ENCODE assay signal across 29 mouse cellular contexts in genomic region chr5:38618908-38619307, GRCm38 (mm10). TPM values are rescaled to one million over a fixed set of nuclear protein-coding genes. Genes with fewer than 3 reads are reported as not detected.
DNase-seq lines count a peak whose midpoint lies in the region; ATAC-seq lines count a peak whose summit lies in the region.
"Had no signal": no experiment of that assay in that cellular context is flagged by ENCODE, and none has a peak within 500 bp of the region (broad histone marks: within the 10 kb centered on the region; RNA-seq: fewer than 3 reads in every experiment).

No protein-coding gene starts in this region.

- ATAC-seq in hindbrain, embryonic 11.5 days (ENCODE audit: low FRiP score), result no peak
- ATAC-seq in hindbrain, embryonic 14.5 days (ENCODE audit: low FRiP score), result no peak
- ATAC-seq in forebrain, embryonic 12.5 days (ENCODE audit: low FRiP score), result no peak
- ATAC-seq: inflammation-experienced regulatory T-cells, adult 6 months; liver, embryonic 12.5 days had no signal

- 48% methylated on average over 3 of the region's 3 CpGs for WGBS in hindbrain, embryonic 11.5 days
- 75% methylated on average over 3 of the region's 3 CpGs for WGBS in hindbrain, embryonic 14.5 days
- WGBS in embryonic facial prominence, embryonic 10.5 days, result 32% methylated on average over 3 of the region's 3 CpGs
- 28% methylated on average over 3 of the region's 3 CpGs for WGBS in limb, embryonic 10.5 days
- WGBS in forebrain, embryonic 12.5 days, result 71% methylated on average over 3 of the region's 3 CpGs

- H3K4me3 ChIP-seq in hindbrain, embryonic 11.5 days (ENCODE audit: low read depth, low read length), result no peak overlapping the region
- H3K4me3 ChIP-seq in hindbrain, embryonic 14.5 days (replicated peaks; ENCODE audit: low read length), result no peak overlapping the region
- H3K4me3 ChIP-seq in embryonic facial prominence, embryonic 10.5 days, result no peak overlapping the region
- H3K4me3 ChIP-seq in limb, embryonic 10.5 days, result no peak overlapping the region
- H3K4me3 ChIP-seq in forebrain, embryonic 12.5 days (replicated peaks), result no peak overlapping the region
- H3K4me3 ChIP-seq: gastrocnemius, adult 2 months; heart, embryonic 13.5 days; hindbrain, embryonic 13.5 days; liver, embryonic 12.5 days; lung, embryonic 15.5 days; megakaryocyte, embryonic 14.5 days; neural tube, embryonic 12.5 days had no signal

- H3K27me3 ChIP-seq in hindbrain, embryonic 11.5 days (ENCODE audit: control insufficient read depth, insufficient read depth, low read length), result no peaks in the 10 kb centered on the region
- no peaks in the 10 kb centered on the region for H3K27me3 ChIP-seq in hindbrain, embryonic 14.5 days (ENCODE audit: control insufficient read depth, insufficient read depth, low read length)
- H3K27me3 ChIP-seq in embryonic facial prominence, embryonic 10.5 days (replicated peaks; ENCODE audit: low read depth, poor library complexity, severe bottlenecking), result 0 out of 2 replicates have a peak, but pooled peaks cover 3% of the 10 kb centered on the region
- no peaks in the 10 kb centered on the region for H3K27me3 ChIP-seq in limb, embryonic 10.5 days (ENCODE audit: low read depth, poor library complexity, severe bottlenecking)
- no peaks in the 10 kb centered on the region for H3K27me3 ChIP-seq in forebrain, embryonic 12.5 days
- H3K27me3 ChIP-seq: CH12.LX; heart, embryonic 13.5 days; hindbrain, embryonic 13.5 days; liver, embryonic 12.5 days; lung, embryonic 15.5 days; neural tube, embryonic 12.5 days had no signal

- DNase-seq in hindbrain, embryonic 11.5 days (ENCODE audit: low spot score), result peak; percentile 6
- no peak for DNase-seq in hindbrain, embryonic 14.5 days (ENCODE audit: low spot score)
- DNase-seq in embryonic facial prominence, embryonic 10.5 days (ENCODE audit: low spot score), result peak; percentile 46
- DNase-seq in limb, embryonic 10.5 days (ENCODE audit: low spot score), result peak; percentile 41
- DNase-seq in gastrocnemius, postnatal 14 days, result no peak
- no peak for DNase-seq in cerebellum, adult 11 months
- DNase-seq: adrenal gland, adult 8-10 months; B cell, adult 2 months; cerebellum, adult 8-10 months; cerebellum, postnatal 36 days; gastrocnemius, adult 2 months; heart, postnatal 14 days; kidney, adult 2 months; layer of hippocampus, adult 9-11 months; lung, postnatal 36 days; midbrain, embryonic 14.5 days; right cerebral cortex, postnatal 14 days; spleen, adult 18-20 months had no signal

- no peak overlapping the region for H3K4me2 ChIP-seq in hindbrain, embryonic 11.5 days (replicated peaks; ENCODE audit: low read depth, low read length)
- H3K4me2 ChIP-seq in hindbrain, embryonic 14.5 days (replicated peaks), result no peak overlapping the region
- H3K4me2 ChIP-seq in forebrain, embryonic 12.5 days, result no peak overlapping the region
- H3K4me2 ChIP-seq: heart, embryonic 13.5 days; hindbrain, embryonic 13.5 days; liver, embryonic 12.5 days; lung, embryonic 15.5 days; neural tube, embryonic 12.5 days had no signal

- no peaks in the 10 kb centered on the region for H3K4me1 ChIP-seq in hindbrain, embryonic 11.5 days (replicated peaks; ENCODE audit: control insufficient read depth, insufficient read depth, low read length)
- no peaks in the 10 kb centered on the region for H3K4me1 ChIP-seq in hindbrain, embryonic 14.5 days (replicated peaks; ENCODE audit: control insufficient read depth, insufficient read depth, low read length)
- peaks cover 27% of the 10 kb centered on the region for H3K4me1 ChIP-seq in embryonic facial prominence, embryonic 10.5 days
- H3K4me1 ChIP-seq in limb, embryonic 10.5 days, result peaks cover 32% of the 10 kb centered on the region
- H3K4me1 ChIP-seq in forebrain, embryonic 12.5 days, result no peaks in the 10 kb centered on the region
- H3K4me1 ChIP-seq: hindbrain, embryonic 13.5 days; liver, embryonic 12.5 days; lung, embryonic 15.5 days; neural tube, embryonic 12.5 days had no signal

- intact Hi-C loops in gastrocnemius, postnatal 14 days (cut with DNase I; ENCODE audit: low total_unique reads), result no loop called here

- no peak overlapping the region for H3K27ac ChIP-seq in hindbrain, embryonic 11.5 days (ENCODE audit: low read depth, low read length)
- H3K27ac ChIP-seq in hindbrain, embryonic 14.5 days, result no peak overlapping the region
- peak overlapping the region; percentile 68; the same call in 1 of the 2 replicates for H3K27ac ChIP-seq in embryonic facial prominence, embryonic 10.5 days (replicated peaks)
- H3K27ac ChIP-seq in limb, embryonic 10.5 days, result peak overlapping the region; percentile 82
- no peak overlapping the region for H3K27ac ChIP-seq in forebrain, embryonic 12.5 days
- H3K27ac ChIP-seq: gastrocnemius, adult 2 months; heart, embryonic 13.5 days; hindbrain, embryonic 13.5 days; kidney, postnatal 0 days; liver, embryonic 12.5 days; lung, embryonic 15.5 days; neural tube, embryonic 12.5 days had no signal

- H3K36me3 ChIP-seq in hindbrain, embryonic 11.5 days (ENCODE audit: control insufficient read depth, insufficient read depth, low read length), result no peaks in the 10 kb centered on the region
- H3K36me3 ChIP-seq in hindbrain, embryonic 14.5 days (replicated peaks; ENCODE audit: control insufficient read depth, insufficient read depth), result no peaks in the 10 kb centered on the region
- H3K36me3 ChIP-seq in embryonic facial prominence, embryonic 10.5 days (replicated peaks), result no peaks in the 10 kb centered on the region
- H3K36me3 ChIP-seq in limb, embryonic 10.5 days, result no peaks in the 10 kb centered on the region
- H3K36me3 ChIP-seq in forebrain, embryonic 12.5 days (replicated peaks), result no peaks in the 10 kb centered on the region
- H3K36me3 ChIP-seq: G1E; heart, embryonic 13.5 days; hindbrain, embryonic 13.5 days; liver, embryonic 12.5 days; lung, embryonic 15.5 days; neural tube, embryonic 12.5 days had no signal

- no peak overlapping the region for H3K9ac ChIP-seq in hindbrain, embryonic 11.5 days (ENCODE audit: low read depth, low read length)
- H3K9ac ChIP-seq in hindbrain, embryonic 14.5 days, result no peak overlapping the region
- no peak overlapping the region for H3K9ac ChIP-seq in forebrain, embryonic 12.5 days
- H3K9ac ChIP-seq: heart, embryonic 13.5 days; hindbrain, embryonic 13.5 days; liver, embryonic 12.5 days; lung, embryonic 15.5 days; neural tube, embryonic 12.5 days had no signal

- no peaks in the 10 kb centered on the region for H3K9me3 ChIP-seq in hindbrain, embryonic 11.5 days (ENCODE audit: control insufficient read depth, low read length)
- no peaks in the 10 kb centered on the region for H3K9me3 ChIP-seq in hindbrain, embryonic 14.5 days (ENCODE audit: control insufficient read depth, low read length)
- no peaks in the 10 kb centered on the region for H3K9me3 ChIP-seq in embryonic facial prominence, embryonic 10.5 days
- H3K9me3 ChIP-seq in limb, embryonic 10.5 days (replicated peaks), result no peaks in the 10 kb centered on the region
- H3K9me3 ChIP-seq in forebrain, embryonic 12.5 days, result no peaks in the 10 kb centered on the region
- H3K9me3 ChIP-seq: G1E; heart, embryonic 13.5 days; hindbrain, embryonic 13.5 days; liver, embryonic 12.5 days; lung, embryonic 15.5 days; megakaryocyte, embryonic 14.5 days; neural tube, embryonic 12.5 days had no signal

RNA-seq across cellular contexts. Expression of gene Wdr1, which starts 55.9 kb away (rescaled TPM):
- 169 and 171 TPM in 2 replicates for polyA plus RNA-seq in hindbrain, embryonic 11.5 days (2014; fragmentation: Nextera tagmentation; extraction: Ambion mirVana)
- polyA plus RNA-seq in hindbrain, embryonic 14.5 days (2014; fragmentation: Nextera tagmentation; extraction: Ambion mirVana), result 183 and 218 TPM in 2 replicates
- 200 and 203 TPM in 2 replicates for polyA plus RNA-seq in embryonic facial prominence, embryonic 10.5 days (2016; fragmentation: Nextera tagmentation; extraction: Ambion mirVana)
- polyA plus RNA-seq in limb, embryonic 10.5 days (2016; fragmentation: Nextera tagmentation; extraction: Ambion mirVana), result 197 and 214 TPM in 2 replicates
- 10 to 100 TPM; 73.7 to 98.4 TPM for total RNA-seq in gastrocnemius, postnatal 14 days (2021)
- polyA plus RNA-seq in forebrain, embryonic 12.5 days (2016; fragmentation: Nextera tagmentation; extraction: Ambion mirVana), result 144 and 153 TPM in 2 replicates

Comparison
In these comparisons a context has a peak if more than half of its experiments do, and no peak if none do; other contexts are left out.
1. DNase-seq: peak in hindbrain, embryonic 11.5 days (single experiment), embryonic facial prominence, embryonic 10.5 days (single experiment) and limb, embryonic 10.5 days (single experiment); none in hindbrain, embryonic 14.5 days (single experiment), gastrocnemius, postnatal 14 days (single experiment) and cerebellum, adult 11 months (single experiment).
2. H3K27ac ChIP-seq: peak in embryonic facial prominence, embryonic 10.5 days (single experiment) and limb, embryonic 10.5 days (single experiment); none in hindbrain, embryonic 11.5 days (single experiment), hindbrain, embryonic 14.5 days (single experiment) and forebrain, embryonic 12.5 days (single experiment).